Mouse (Mus musculus): ENCODE measurements around the gene Krit1.

DNA sequence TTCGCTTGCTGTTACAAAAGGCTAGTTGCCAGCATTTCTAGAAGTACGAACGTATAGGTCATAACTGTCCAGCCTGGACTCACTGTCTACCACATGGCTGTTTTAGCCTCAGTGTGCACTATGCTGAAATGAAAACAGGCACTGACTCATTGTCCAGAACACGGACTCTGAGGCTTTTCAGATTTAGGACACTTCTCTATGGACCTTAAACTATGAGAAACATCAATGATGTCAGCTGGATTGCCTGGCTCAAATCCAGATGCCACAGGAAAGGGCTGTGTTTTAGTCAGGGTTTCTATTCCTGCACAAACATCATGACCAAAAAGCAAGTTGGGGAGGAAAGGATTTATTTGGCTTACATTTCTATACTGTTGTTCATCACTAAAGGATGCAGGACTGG is 15.4 kb upstream of the Krit1 start:
- TF ChIP-seq CTCF (IDR thresholded peaks at IDR 0.05; ENCODE audit: insufficient read depth, low read depth, low read length) (no peak), POLR2A (IDR thresholded peaks at IDR 0.05; ENCODE audit: insufficient read depth, low read depth, low read length) (no peak)

All from olfactory bulb, adult 2 months (tissue).